Mouse (Mus musculus) G1E (cell line): ENCODE measurements at regions not wholly inside any gene's neighbourhood (a gene's known extent, or its start where the extent isn't known, plus 50 kb on each side); places are given as distances from the start of the nearest gene placed in this dataset.

Experiments
- CTCF ChIP-seq: IDR thresholded peaks from 2 replicates; pipeline ENCODE4 v1.5.1; 2012; ENCODE audit warnings: low read depth, low read length, inconsistent platforms, mixed read lengths
- GATA1 ChIP-seq: IDR thresholded peaks from 2 replicates; pipeline ENCODE4 v1.6.1; 2012; ENCODE audit warnings: borderline replicate concordance, low read length, inconsistent platforms, mixed read lengths
- POLR2AphosphoS5 ChIP-seq: IDR thresholded peaks from 2 replicates; pipeline ENCODE4 v1.6.1; 2012; ENCODE audit warnings: low read depth, low read length, inconsistent platforms; ENCODE audit not compliant: insufficient replicate concordance

DNA sequence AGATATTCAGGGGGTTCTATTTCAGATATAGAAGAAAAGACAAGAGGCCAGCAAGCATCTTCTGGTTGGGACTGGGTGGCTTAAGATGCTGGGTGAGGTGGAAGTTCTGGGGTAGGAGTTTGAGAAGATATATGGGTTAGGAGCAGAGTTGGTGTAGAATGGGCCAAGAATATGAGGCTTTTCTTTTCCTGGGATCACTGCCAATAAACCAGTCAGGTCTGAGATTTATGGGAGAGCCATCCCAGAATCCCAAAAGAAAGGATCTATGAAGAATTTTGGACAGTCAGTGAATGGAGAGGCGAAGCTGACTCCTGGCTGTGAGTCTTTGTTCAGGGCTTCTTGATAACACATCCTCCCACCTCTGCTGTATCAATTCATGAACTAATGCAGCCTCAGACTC, 192.0 kb upstream of the Klf4 start:
- no peak for TF ChIP-seq CTCF
- no peak for TF ChIP-seq GATA1
- no peak for TF ChIP-seq POLR2AphosphoS5
